Mouse (Mus musculus) MEL (cell line): ENCODE data around the gene C1qc. TPM values are rescaled to one million over a fixed set of nuclear protein-coding genes. Genes with fewer than 3 reads are reported as not detected.

Experiments
- DNase-seq: peaks from one replicate; pipeline ENCODE4 v3.0.0; 2011; ENCODE audit warnings: low read depth, low spot score
- H3K27ac ChIP-seq: 2 replicates; pipeline ENCODE4 v1.5.1; 2012; ENCODE audit warnings: low read depth, mild to moderate bottlenecking, control low read depth, low read length, moderate library complexity; ENCODE audit not compliant: control insufficient read depth
- H3K27me3 ChIP-seq, 2 experiments: fragments of 150-350 bp in 1 of 2; sonication (generic) in 1 of 2; 2 replicates each; pipeline ENCODE4 v1.6.1; 2012; ENCODE audit warnings: low read length in 2 of 2, mild to moderate bottlenecking in 2 of 2, improper control_type of control experiment in 1 of 2, moderate library complexity in 1 of 2; ENCODE audit not compliant: insufficient read depth in 2 of 2, control insufficient read depth in 1 of 2
- H3K36me3 ChIP-seq, 2 experiments: 2 replicates each; pipeline ENCODE4 v1.6.1; 2012 to 2014; ENCODE audit warnings: low read length in 2 of 2, improper control_type of control experiment in 1 of 2, inconsistent platforms in 1 of 2, mild to moderate bottlenecking in 1 of 2; ENCODE audit not compliant: insufficient read depth in 2 of 2, control insufficient read depth in 1 of 2
- H3K4me1 ChIP-seq, 2 experiments: fragments of 150-350 bp in 1 of 2; sonication (generic) in 1 of 2; 2 replicates each; pipeline ENCODE4 v1.6.1; 2012; ENCODE audit warnings: low read length in 2 of 2, improper control_type of control experiment in 1 of 2, mild to moderate bottlenecking in 1 of 2; ENCODE audit not compliant: insufficient read depth in 2 of 2, control insufficient read depth in 1 of 2
- H3K4me3 ChIP-seq, 2 experiments: fragments of 150-350 bp in 1 of 2; sonication (generic) in 1 of 2; 2 replicates each; pipeline ENCODE4 v1.5.1; 2012; ENCODE audit warnings: low read depth in 2 of 2, low read length in 2 of 2, mild to moderate bottlenecking in 2 of 2, moderate library complexity in 2 of 2, control low read depth in 1 of 2, improper control_type of control experiment in 1 of 2; ENCODE audit not compliant: control insufficient read depth in 1 of 2, insufficient read depth in 1 of 2
- H3K79me2 ChIP-seq: 2 replicates; pipeline ENCODE4 v1.6.1; 2012; ENCODE audit warnings: mild to moderate bottlenecking, low read length, moderate library complexity; ENCODE audit not compliant: control insufficient read depth, poor library complexity, insufficient read depth
- H3K9ac ChIP-seq: 2 replicates; pipeline ENCODE4 v1.6.1; 2012; ENCODE audit warnings: low read depth, mild to moderate bottlenecking, control low read depth, low read length, moderate library complexity; ENCODE audit not compliant: control insufficient read depth, poor library complexity, severe bottlenecking
- H3K9me3 ChIP-seq: fragments of 150-350 bp; sonication (generic); replicated peaks from 2 replicates; pipeline ENCODE4 v1.6.1; 2012; ENCODE audit warnings: mild to moderate bottlenecking, low read length, improper control_type of control experiment, moderate library complexity; ENCODE audit not compliant: insufficient read depth
- BHLHE40 ChIP-seq: IDR thresholded peaks from 2 replicates; pipeline ENCODE4 v1.6.1; 2012; ENCODE audit warnings: low read depth, mild to moderate bottlenecking, inconsistent platforms, low read length, improper control_type of control experiment, borderline replicate concordance
- CHD1 ChIP-seq: IDR thresholded peaks from 2 replicates; pipeline ENCODE4 v1.6.1; 2012; ENCODE audit warnings: low read depth, mild to moderate bottlenecking, inconsistent platforms, low read length, improper control_type of control experiment
- CTCF ChIP-seq, 3 experiments: IDR thresholded peaks in 2 of 3; conservative IDR thresholded peaks in 1 of 3; 2 replicates each; pipeline ENCODE4 v1.5.1; 2011 to 2012; ENCODE audit warnings: low read length in 3 of 3, low read depth in 2 of 3, mild to moderate bottlenecking in 2 of 3, improper control_type of control experiment in 1 of 3, inconsistent platforms in 1 of 3, mixed read lengths in 1 of 3, moderate library complexity in 1 of 3; ENCODE audit not compliant: control insufficient read depth in 1 of 3, insufficient read depth in 1 of 3, poor library complexity in 1 of 3, severe bottlenecking in 1 of 3
- ELF1 ChIP-seq: IDR thresholded peaks from 2 replicates; pipeline ENCODE4 v1.6.1; 2014; ENCODE audit warnings: low read depth, mild to moderate bottlenecking, inconsistent platforms, low read length, improper control_type of control experiment, moderate library complexity
- GABPA ChIP-seq: IDR thresholded peaks from 2 replicates; pipeline ENCODE4 v1.6.1; 2012; ENCODE audit warnings: low read depth, mild to moderate bottlenecking, inconsistent platforms, low read length, improper control_type of control experiment, moderate library complexity
- MAZ ChIP-seq: IDR thresholded peaks from 2 replicates; pipeline ENCODE4 v1.6.1; 2012; ENCODE audit warnings: low read depth, mild to moderate bottlenecking, inconsistent platforms, low read length, improper control_type of control experiment
- MEF2A ChIP-seq: IDR thresholded peaks from 2 replicates; pipeline ENCODE4 v1.6.1; 2014; ENCODE audit warnings: low read depth, mild to moderate bottlenecking, inconsistent platforms, low read length, improper control_type of control experiment; ENCODE audit not compliant: poor library complexity, insufficient replicate concordance, severe bottlenecking; ENCODE audit errors: extremely low read depth
- MXI1 ChIP-seq: IDR thresholded peaks from 2 replicates; pipeline ENCODE4 v1.6.1; 2011; ENCODE audit warnings: mild to moderate bottlenecking, low read depth, low read length, improper control_type of control experiment
- NELFE ChIP-seq: IDR thresholded peaks from 2 replicates; pipeline ENCODE4 v1.6.1; 2011; ENCODE audit warnings: low read depth, low read length, improper control_type of control experiment
- POLR2A ChIP-seq, 2 experiments: IDR thresholded peaks; 2 replicates each; pipeline ENCODE4 v1.6.1; 2011 to 2012; ENCODE audit warnings: low read length in 2 of 2, mild to moderate bottlenecking in 2 of 2, control low read depth in 1 of 2, improper control_type of control experiment in 1 of 2, low read depth in 1 of 2, moderate library complexity in 1 of 2; ENCODE audit not compliant: control insufficient read depth in 1 of 2, insufficient read depth in 1 of 2, poor library complexity in 1 of 2
- POLR2AphosphoS5 ChIP-seq: IDR thresholded peaks from 2 replicates; pipeline ENCODE4 v1.6.1; 2012; ENCODE audit warnings: low read depth, borderline replicate concordance, mild to moderate bottlenecking, inconsistent platforms, low read length, moderate library complexity, mixed read lengths
- RAD21 ChIP-seq: IDR thresholded peaks from 2 replicates; pipeline ENCODE4 v1.6.1; 2011; ENCODE audit warnings: mild to moderate bottlenecking, low read depth, low read length, improper control_type of control experiment
- RCOR1 ChIP-seq: IDR thresholded peaks from 2 replicates; pipeline ENCODE4 v1.6.1; 2012; ENCODE audit warnings: low read depth, mild to moderate bottlenecking, inconsistent platforms, low read length, improper control_type of control experiment
- SIN3A ChIP-seq: IDR thresholded peaks from 2 replicates; pipeline ENCODE4 v1.6.1; 2012; ENCODE audit warnings: low read length, improper control_type of control experiment, inconsistent platforms
- SMC3 ChIP-seq: IDR thresholded peaks from 2 replicates; pipeline ENCODE4 v1.6.1; 2011; ENCODE audit warnings: low read depth, low read length, improper control_type of control experiment
- TCF12 ChIP-seq: IDR thresholded peaks from 2 replicates; pipeline ENCODE4 v1.6.1; 2014; ENCODE audit warnings: low read depth, mild to moderate bottlenecking, inconsistent platforms, low read length, improper control_type of control experiment, moderate library complexity
- ZC3H11A ChIP-seq: IDR thresholded peaks from 2 replicates; pipeline ENCODE4 v1.6.1; 2012; ENCODE audit warnings: low read depth, mild to moderate bottlenecking, inconsistent platforms, low read length, improper control_type of control experiment
- polyA plus RNA-seq, 2 experiments: library from polyadenylated mRNA; stranded (reverse) in 1 of 2; unstranded in 1 of 2; fragments of >175 nt in 1 of 2; fragments of >200 nt in 1 of 2; gene quantifications; 2 replicates each; pipeline versions ENCODE4 v1.2.1 to v1.2.4; 2012; ENCODE audit warnings: low replicate concordance in 2 of 2, low read depth in 1 of 2; ENCODE audit not compliant: insufficient read length in 2 of 2, insufficient read depth in 1 of 2, missing spikeins in 1 of 2
- total RNA-seq: library from RNA; depleted of rRNA; stranded (reverse); fragments of 300-350 nt; gene quantifications from 2 replicates; pipeline ENCODE4 v1.2.3, GENCODE M21; 2012

C1qc gene
- total and polyA plus RNA-seq, 3 experiments = not detected

GRCm38 (mm10) chr4:136878171-136878570, 14.7 kb downstream of the C1qc start:
- DNase-seq = no peak
- Histone ChIP-seq H3K27me3 (no peaks in the 10 kb centered on the region; a peak in 2 of 4 replicates), H3K9me3 (no peaks in the 10 kb centered on the region)

GRCm38 (mm10) chr4:136876971-136877370, 15.9 kb downstream of the C1qc start:
- DNase-seq = peak; percentile 16
- Histone ChIP-seq H3K4me1 (no peaks in the 10 kb centered on the region), H3K36me3 (no peaks in the 10 kb centered on the region), H3K79me2 (no peaks in the 10 kb centered on the region), H3K9me3 (no peaks in the 10 kb centered on the region), H3K4me3 (no peak overlapping the region), H3K9ac (no peak overlapping the region), H3K27ac (no peak overlapping the region), H3K27me3 (no peaks in the 10 kb centered on the region; a peak in 2 of 4 replicates)
- TF ChIP-seq GABPA = no peak
- TF ChIP-seq SMC3 = peak; percentile 59
- TF ChIP-seq CTCF (IDR thresholded peaks at IDR 0.05 in 2 of 3, conservative IDR thresholded peaks at IDR 0.05 in 1 of 3; ENCODE audit: control insufficient read depth in 1 of 3, insufficient read depth in 1 of 3, low read depth in 2 of 3, low read length in 3 of 3, poor library complexity in 1 of 3, severe bottlenecking in 1 of 3) = peak; percentile 13 to 63 (median 54); a peak in 5 of 6 replicates
- TF ChIP-seq RAD21 = peak; percentile 55
- TF ChIP-seq ZC3H11A = 0 out of 2 replicates have a peak, but pooled peaks have one; percentile 7

More at GRCm38 (mm10) chr4:136878171-136878570, 14.7 kb downstream of the C1qc start:
- Histone ChIP-seq H3K79me2 (no peaks in the 10 kb centered on the region), H3K4me1 (no peaks in the 10 kb centered on the region), H3K4me3 (no peak overlapping the region), H3K36me3 (no peaks in the 10 kb centered on the region), H3K9ac (no peak overlapping the region), H3K27ac (no peak overlapping the region)
- no peak for TF ChIP-seq NELFE
- TF ChIP-seq CHD1 = no peak
- no peak for TF ChIP-seq POLR2A (IDR thresholded peaks at IDR 0.05; ENCODE audit: control insufficient read depth in 1 of 2, insufficient read depth in 1 of 2, low read depth in 1 of 2, low read length in 2 of 2, poor library complexity in 1 of 2)
- no peak for TF ChIP-seq CTCF (IDR thresholded peaks at IDR 0.05 in 2 of 3, conservative IDR thresholded peaks at IDR 0.05 in 1 of 3; ENCODE audit: control insufficient read depth in 1 of 3, insufficient read depth in 1 of 3, low read depth in 2 of 3, low read length in 3 of 3, poor library complexity in 1 of 3, severe bottlenecking in 1 of 3)
- TF ChIP-seq ELF1 = no peak
- TF ChIP-seq MAZ = no peak
- TF ChIP-seq POLR2AphosphoS5 = no peak
- TF ChIP-seq MEF2A = no peak
- TF ChIP-seq MXI1 = no peak
- TF ChIP-seq RCOR1 = no peak
- TF ChIP-seq TCF12 = no peak
- no peak for TF ChIP-seq BHLHE40
- TF ChIP-seq SIN3A = no peak
